Mouse (Mus musculus) layer of hippocampus, adult 8-10 months (tissue): Measurements from ENCODE around the gene Dph2. TPM values are rescaled to one million over a fixed set of nuclear protein-coding genes. Genes with fewer than 3 reads are reported as not detected.
A peak's percentile ranks its signal among the peaks of the same experiment; 100 is the strongest.

Experiments used
- DNase-seq, 2 experiments: peaks; one replicate each; pipeline ENCODE4 v3.0.0; 2022; ENCODE audit warnings: low spot score in 2 of 2
- total RNA-seq, 4 experiments: library from RNA; stranded (reverse); gene quantifications; 2 replicates each; pipeline ENCODE4 v1.2.4; 2022

The Dph2 gene
- total RNA-seq, 4 experiments from 2014 or later: 9.0 to 11.5 (median 11.0) TPM

DNA sequence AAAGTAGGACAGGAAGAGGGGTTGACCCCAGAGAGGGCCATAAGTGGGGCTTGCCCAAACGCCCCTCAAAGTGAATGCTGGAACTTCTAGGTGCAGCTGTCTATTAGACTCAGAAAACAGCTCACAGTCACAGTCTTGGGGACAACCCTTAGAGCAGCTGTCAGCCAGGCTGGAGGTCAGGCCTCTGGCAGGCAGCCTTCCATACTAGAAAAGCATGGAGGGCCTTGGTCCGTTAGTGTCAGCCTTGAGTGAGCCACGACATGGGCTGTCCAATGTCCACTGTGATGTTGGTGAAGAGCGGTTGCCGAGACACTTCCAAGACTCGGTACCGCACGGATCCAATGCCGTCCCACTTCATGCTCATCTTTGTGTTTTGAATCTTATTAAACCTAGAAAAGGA, 18.2 kb downstream of the Dph2 start:
- no peak for DNase-seq

DNA sequence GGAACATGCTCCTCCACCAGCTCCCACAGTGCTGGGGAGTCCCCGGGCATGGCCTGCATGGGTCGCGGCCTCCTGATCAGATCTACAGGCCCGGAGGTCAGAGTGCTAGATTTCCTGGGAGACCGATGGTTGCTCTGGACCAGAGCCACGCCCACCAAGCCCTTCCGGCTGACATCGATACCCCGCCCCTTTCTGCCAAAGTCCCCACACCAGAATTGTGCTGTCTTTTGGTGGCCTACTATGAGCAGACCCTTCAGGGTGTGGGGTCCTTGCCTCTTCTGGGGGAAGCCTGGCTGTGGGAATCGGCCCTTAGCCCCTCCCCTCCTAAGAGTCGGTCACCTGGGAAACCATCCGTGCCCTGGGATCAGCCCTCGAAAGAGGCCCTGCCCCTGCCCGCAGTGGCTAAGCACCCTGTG, 19.4 kb downstream of the Dph2 start, which contains the start of gene Ccdc24:
TSS of gene Ccdc24 (minus strand) at position 87 of the 416 bp plus-strand sequence.
- no peak for DNase-seq

DNA sequence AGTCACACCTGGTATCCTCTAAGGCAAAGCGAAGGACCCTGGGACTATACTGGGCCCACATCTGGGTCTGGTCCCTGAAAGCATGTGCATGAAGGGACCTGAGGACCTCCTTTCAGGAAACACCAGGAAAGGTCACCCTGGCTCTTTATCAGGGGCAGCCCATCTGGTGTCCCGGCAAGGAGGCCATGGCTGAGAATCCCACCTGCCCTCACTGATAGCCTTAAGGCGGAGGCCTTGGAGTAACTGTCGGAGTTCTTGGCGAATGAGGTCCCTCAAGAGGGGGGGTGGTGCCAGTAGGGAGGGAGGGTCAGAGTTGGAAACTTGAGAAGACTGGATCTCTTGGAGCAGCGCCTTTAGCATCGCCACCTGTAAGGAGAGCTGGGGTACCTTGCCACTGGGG, 20.0 kb downstream of the Dph2 start:
- no peak for DNase-seq

DNA sequence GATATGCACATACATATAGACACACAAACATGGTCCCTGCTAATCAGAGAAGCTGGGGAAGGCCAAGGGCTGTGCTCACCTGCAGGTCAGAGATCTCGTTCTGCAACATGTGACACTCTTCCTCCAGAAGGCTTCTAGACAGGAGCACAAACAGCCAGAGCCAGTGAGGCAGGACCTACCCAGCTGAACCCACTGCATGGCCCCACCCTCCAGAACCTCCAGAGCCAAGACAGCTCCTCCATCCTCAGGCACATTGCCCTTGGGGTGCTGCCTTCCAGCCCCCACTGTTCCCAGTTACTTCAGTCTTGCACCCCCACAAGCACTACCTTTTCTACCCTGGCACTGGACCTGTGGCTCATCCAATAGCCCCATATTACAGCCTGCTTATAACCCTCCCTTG, 21.4 kb downstream of the Dph2 start:
- DNase-seq: no peak

DNA sequence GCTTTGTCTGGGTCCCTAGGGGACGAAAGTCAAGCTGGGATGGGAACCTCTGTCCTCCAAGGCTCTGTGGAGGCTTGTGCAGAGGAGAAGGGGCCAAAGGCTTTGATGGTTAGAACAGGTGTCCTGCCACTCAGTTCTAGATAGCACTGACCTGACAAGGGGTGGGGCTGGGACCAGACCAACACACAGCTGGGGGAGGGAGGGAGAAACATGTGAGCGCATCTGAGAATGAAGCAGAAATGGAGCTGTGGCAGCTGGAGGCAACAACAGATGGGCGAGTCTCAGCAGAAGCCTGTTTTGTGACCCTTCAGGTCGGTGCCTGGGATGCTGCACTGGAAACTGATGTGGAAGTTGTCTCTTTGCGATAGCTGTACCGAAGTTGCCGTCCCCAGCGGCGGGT, 22.5 kb downstream of the Dph2 start:
- DNase-seq: no peak

DNA sequence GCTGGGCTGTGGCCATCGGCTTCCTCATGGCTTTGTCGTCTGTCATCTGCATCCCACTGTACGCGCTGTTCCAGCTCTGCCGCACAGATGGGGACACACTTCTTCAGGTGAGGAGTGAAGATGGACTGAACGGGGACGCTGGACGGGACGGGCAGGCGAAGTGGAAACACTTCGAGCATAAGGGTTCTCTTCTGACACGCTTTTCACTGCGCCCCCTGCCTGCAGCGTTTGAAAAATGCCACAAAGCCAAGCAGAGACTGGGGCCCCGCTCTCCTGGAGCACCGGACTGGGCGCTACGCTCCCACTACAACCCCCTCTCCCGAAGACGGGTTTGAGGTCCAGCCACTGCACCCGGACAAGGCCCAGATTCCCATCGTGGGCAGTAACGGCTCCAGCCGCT, 24.0 kb downstream of the Dph2 start:
- peak in 1 of 2 experiments; percentile 54 for DNase-seq

DNA sequence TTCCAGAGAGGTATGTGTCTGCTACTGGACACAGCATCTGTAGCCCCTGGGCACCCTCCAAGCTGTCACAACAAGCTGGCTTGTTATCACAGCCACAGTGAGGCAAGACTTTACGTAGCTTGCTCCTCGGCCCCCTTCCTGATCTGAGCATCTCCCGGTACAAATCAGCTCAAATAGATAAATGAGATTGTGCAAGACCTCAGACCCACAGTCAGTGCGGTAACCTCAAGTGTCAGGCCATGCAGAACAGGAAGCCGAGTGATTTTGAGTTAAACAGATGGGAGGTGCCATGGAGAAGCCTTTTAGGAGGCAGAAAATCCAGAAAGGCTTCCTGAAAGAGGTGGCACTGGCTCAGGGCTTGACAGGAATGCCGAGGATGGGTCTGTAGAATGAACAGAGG, 24.8 kb downstream of the Dph2 start:
- DNase-seq: no peak

DNA sequence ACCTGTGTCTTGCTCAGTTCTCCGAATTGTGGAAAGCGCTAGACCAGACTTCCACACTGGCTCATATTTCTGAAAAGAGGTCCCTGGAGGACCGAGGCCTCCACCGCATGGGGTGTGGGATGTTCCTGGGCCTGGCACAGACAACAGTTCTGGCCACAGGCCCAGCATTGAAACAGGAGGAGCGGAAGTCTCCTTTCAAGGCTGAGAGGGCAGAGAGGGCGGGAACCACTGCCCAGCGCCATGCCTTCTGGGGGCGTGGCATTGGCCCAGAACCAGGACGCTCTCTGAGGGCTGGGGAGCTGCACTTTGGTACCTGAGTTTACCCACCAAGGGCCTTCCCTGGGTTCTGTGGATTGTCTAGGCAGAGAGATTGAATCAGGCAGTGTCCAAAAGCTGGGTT, 25.7 kb downstream of the Dph2 start:
- DNase-seq: no peak

DNA sequence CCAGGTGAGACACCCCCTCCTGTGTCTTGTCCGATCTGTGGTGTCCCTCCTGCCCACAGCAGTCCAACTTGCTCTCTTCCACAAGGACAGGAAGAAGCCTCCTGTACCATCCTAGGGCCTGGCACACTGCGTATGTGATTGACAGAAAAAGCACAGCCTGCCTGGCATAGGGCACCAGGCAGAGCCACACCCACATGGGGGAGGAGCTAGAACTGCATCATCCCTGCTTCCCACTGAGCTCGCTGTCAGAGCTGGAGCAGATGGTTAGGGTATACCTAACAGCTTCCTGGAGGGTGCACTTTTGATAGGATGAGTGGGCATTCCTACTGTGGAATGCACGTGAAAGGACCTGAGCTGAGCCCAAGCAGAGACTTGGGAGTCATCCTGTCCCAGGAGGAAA, 29.0 kb downstream of the Dph2 start:
- DNase-seq: peak; percentile 47 to 69

DNA sequence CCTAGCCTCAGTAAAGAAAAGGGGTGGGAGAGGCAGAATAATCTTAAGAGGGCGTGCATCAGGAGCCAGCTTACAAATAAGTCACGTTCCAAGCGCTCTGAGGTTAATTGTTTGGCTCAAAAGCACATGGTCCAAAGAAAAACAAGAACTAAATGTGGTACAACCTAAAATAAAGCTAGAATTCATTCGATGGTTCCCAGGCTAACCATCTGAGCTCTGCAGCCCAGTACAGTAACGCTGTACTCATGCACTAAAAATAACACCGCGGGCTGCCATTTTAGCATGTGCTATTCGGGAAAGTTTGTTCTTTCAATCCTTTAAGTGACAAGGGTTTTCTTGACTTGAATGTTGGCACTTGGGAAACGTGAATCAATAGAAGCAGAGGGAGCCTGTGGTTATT, 31.3 kb downstream of the Dph2 start:
- DNase-seq: no peak

DNA sequence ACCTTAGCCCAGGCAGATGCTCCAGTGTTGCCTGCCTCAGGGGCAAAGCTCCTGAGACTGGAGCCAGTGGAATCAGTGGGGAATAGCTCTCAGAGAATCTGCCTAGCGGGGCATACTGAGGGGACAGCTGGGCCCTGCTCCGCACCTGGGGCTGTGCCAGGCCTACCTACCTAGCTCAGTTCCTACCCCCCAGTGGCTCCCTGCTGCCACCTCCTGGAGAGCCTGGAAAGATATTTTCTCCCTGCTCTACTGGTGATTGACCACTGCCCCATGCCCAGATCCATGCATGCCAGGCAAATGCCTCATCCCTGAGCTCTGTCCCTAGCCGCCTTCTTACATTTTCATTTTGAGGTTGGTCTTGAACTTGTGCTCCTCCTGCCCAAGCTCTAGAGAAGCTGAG, 33.0 kb downstream of the Dph2 start:
- DNase-seq: peak; percentile 53 to 64

DNA sequence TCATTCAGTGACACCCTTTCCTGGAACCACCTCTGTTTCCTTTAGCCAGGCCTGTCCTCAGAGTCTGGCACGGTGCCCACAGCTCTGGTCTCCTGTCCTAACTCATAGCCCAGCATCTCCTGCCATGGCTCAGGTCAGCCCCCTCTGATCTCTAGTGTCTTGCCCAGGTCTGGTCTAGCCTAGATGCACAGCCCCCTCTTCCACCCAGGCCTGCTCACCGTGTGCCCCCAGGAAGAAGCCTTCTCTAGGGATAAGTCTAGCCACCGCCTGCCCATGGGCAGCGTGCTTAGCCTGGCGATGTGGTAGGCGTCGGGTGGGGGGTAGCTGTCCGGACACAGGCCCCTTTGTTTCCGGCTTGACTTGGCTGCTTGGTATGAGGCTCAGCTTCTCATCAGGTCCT, 36.7 kb downstream of the Dph2 start:
- peak; percentile 49 for DNase-seq

DNA sequence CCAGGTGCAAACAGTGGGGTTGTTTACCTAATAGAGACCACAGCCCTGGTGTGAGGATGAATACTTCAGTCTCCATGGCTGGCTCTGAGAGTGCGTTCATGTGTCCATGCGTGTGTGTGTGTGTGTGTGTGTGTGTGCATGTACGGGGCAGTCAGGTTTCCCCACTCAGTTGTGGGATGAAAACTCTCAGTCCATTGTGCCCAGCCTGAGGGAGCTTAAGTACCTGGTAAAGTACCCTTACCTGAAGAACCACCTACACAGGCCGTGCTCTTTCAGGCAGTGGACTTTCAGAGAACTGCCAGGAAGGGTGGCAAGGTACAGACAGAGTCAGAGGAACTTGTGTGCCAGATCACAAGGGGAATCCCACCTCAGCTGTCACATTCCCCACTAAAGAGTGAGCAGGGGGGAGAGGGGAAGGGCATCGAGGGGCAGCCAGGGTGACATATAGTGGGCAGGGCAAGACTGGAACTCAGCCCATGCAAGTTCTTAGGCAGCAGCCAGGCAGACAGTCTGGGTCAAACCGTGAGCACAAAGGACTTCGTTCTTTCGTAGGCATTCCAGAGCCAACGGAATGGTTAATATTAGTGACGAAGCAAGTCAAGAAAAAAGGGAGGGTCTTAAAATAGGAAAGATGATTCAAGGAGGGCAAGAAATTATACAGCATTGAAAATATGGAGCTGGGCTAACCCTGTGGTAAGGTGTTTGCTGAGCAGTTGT, 39.5 kb downstream of the Dph2 start:
- no peak for DNase-seq

DNA sequence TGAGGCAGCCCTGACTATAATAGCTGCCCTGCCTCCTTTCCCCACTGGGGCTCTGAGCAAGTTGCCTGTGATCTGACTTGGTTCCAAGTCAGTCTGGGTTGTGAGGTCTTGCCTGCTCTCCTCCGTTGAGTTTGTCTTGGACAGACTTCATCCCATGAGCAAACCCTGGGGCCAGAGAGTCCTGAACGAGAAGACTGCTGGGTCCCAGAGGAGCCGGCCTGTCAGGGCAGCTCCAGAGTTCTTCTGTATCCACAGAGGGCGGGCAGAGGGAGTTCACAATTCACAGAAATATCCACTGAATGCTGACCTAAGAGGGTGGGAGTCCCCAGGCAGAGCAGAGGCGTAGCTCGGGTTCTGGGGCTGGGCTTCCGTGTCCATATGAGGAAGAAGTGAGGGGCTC, 41.0 kb downstream of the Dph2 start:
- no peak for DNase-seq

DNA sequence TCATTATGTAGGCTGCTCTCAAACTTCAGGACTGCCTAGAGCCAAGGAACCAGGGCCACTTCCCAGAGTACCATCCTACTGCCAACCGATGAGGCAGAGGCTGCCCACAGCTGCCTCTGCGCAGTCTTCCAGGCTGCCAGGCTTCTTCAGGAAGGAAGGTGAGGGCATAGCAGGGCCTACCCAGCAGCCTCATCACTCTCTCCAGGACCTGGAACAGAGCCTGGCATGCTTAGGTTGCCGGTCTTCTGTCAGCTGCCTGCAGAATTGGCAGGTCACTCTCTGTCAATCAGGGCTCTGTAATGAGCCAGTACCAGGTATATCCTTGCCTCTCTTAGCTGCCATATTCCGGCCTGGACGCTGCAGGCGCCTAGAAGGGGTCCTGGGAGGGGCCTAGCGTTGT, 41.7 kb downstream of the Dph2 start:
- DNase-seq: no peak

DNA sequence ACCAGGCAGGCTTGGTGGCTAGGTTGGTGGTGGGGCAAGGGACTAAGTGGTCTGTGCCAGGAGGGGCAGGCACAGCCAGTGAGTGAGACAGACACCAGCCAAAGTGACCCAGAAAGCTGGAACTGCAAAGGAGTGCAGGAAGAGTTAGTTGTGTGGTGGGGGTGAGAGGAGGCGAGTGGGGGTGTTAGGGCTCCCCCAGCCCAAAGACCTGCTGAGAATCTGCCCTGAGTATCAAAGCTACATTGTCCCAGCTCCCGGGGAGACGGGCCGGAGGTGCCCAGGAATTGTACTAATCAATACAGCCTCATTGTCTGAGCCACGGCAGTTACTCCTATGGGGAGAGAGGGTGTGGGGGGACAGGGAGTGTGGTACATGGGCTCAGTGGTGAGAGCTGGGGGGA, 42.3 kb downstream of the Dph2 start:
- no peak for DNase-seq

DNA sequence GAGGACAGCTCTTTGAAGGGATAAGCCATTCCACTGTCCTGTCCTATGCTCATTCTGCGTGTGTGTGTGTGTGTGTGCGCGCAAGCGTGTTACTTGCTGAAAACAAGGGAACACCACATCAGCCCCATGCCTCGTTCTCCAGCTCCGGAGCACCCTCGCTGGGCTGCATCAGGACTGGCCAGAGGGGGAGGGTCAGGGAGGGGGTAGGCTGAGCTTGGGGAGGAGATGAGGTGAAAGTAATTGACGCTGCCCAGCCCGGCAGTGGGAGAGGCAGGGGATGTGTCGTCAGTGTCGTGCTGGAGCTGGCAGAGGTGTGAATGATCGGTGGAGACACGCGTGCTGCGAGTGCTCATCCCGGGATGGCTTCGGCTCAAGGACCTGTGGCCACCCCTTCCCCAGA, 42.8 kb downstream of the Dph2 start:
- DNase-seq: no peak

DNA sequence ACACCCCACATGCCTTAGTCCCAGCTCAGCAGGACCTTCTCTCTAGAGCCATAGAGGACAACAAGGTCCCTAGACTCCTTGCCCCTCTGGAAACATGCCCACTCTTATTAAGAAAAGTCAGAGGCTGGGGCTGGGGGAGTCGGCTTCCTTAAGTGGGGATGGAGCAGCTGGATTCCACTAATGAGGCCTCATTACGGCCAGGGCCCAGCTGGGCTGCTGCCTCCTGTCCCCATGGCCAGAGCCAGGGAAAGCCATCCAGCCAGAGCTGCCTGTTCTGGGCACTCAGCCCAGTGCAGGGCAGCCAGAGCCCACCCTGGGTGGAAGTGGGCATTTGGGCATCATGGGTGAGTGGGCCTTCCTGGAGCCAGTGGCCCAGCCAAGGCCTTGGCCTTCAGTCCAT, 44.8 kb downstream of the Dph2 start:
- peak; percentile 46 to 66 for DNase-seq

DNA sequence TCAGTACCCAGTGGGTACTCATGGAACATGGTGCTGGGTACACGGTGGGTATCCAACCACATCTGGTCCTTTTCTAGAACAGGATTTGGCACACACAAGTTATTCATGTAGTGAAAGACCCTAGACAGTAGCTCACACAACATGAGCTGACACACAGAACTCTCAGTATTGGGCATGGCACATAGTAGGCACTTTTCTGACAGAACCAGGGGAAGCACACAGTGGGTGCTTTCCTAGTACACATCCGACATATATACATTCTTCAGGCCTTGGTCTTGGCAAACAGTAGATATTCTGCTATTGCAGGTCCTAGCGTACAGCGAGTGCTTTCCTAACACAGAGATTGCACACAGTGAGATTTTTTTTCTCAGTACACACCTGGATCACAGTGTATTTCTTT, 45.6 kb downstream of the Dph2 start:
- DNase-seq: no peak

DNA sequence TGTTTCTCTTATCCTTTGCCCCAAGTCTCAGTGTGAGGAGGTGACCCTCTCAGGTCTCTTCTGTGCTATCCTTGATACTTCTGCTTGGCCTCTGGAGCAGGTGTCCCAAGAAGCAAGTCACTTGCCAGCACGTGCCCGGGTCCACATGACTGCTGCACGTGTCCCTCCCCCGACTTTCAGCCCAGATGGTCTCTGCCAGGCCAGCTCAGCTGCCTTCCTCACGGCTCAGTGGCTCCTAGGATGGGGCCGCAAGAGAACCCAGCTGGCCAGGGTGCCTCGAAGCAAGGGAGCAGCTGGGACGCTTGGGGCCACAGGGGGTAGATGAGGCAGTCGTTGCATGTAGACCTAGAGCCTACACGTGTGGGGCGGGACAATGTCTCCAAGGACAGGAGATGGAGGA, 46.5 kb downstream of the Dph2 start:
- no peak for DNase-seq

DNA sequence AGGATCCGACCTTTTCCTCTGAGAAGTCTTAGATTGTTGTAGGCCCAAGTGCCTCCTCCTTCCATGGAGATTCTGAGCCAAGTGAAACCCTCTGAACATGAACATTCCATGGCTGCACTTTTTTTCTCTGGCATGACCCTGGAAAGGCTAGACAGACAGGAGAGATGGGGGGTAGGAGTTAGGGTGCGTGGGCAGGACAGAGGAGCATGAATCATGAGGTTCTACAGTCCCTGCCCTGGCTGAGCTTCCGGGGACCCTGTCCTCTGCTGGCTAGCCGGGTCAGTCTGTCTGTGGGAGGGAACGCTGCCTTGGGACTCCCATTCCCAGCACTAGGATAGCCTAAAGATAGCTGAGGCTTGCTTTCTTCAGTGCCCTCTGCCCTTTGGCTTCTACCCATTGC, 47.4 kb downstream of the Dph2 start:
- DNase-seq: no peak

DNA sequence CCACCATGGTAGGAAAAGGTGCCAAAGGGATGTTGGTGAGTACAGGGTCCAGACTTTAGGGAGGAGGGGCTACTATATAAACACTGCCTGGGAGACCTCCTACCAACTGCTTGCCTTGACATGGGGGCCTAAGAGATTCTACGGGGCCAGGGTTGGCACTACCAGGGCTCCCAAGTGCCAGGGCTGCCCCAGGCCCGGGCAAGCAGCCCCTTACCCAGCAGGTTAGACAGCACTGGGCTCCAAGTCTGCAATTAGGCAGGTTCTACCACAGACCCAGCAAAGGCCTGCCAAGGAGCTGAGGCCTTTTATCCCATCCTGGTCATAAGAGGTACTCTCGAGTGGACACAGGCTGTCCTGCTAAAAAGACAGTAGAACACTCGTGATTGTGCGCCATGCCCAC, 48.7 kb downstream of the Dph2 start:
- DNase-seq: no peak

DNA sequence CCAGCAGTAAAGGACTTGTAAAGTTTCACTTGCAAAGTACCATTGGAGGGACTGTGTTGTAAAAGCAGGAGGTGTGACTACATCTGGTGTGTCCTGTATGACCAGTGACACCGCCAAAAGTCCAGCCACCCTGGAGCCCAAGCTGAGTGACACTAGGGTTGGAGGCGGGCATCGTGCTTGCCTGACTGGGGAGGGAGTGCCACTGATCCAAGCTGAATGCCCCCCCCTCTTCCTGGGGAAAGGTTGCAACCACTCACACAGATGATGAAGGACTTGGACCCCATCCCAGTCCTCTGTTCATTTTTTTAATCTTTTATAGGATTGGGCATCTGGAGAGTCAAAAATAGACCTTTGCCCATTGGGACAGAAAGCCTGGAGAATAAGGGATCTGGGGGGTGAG, 50.3 kb downstream of the Dph2 start:
- no peak for DNase-seq

DNA sequence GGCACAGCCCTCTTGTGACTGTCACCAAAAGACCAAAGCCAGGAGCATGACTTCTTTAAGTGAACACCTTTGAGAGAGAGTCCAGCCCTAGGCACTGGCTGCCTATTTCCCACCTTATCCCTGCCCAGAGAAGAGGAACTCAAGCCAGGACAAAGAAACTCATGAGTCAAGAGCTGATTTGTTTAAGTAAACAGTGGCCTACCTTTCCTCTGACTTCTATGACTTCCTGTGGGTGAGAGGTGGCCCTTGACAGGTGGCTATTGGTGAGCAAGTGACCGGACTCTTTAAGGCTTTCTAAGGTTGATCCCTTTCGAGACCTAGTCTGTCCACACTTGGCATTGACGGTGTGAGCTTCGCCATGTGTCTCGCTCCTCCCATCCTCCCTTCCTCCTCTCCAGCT, 51.0 kb downstream of the Dph2 start:
- DNase-seq: no peak
